In the genomic region with DNA sequence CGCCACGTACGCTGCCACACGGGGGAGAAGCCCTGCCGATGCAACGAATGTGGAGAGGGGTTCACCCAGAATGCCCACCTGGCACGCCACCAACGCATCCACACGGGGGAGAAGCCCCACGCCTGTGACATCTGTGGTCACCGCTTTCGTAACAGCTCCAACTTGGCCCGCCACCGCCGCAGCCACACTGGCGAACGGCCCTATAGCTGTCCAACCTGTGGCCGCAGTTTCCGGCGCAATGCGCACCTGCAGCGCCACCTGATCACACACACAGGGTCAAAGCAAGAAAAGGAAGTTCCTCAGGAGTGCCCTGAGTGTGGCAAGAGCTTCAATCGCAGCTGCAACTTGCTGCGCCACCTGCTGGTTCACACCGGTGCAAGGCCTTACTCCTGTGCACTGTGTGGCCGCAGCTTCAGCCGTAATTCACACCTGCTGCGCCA, we compare ENCODE assay signal across 9 mouse cellular contexts. TPM values are rescaled to one million over a fixed set of nuclear protein-coding genes. Genes with fewer than 3 reads are reported as not detected.
DNase-seq lines count a peak whose midpoint lies in the region; ATAC-seq and TF ChIP-seq lines count a peak whose summit lies in the region.
"Had no signal": no experiment of that assay in that cellular context is flagged by ENCODE, and none has a peak within 500 bp of the region (broad histone marks: within the 10 kb centered on the region; RNA-seq: fewer than 3 reads in every experiment).

No protein-coding gene starts in this region.

- H3K9ac ChIP-seq in hindbrain, embryonic 14.5 days: no peak overlapping the region
- H3K9ac ChIP-seq in hindbrain, embryonic 16.5 days (ENCODE audit: low read depth, low read length): no peak overlapping the region
- H3K9ac ChIP-seq in MEL (ENCODE audit: control insufficient read depth, low read depth, low read length, poor library complexity, severe bottlenecking): no peak overlapping the region
- no peak overlapping the region for H3K9ac ChIP-seq in heart, embryonic 15.5 days
- H3K9ac ChIP-seq in midbrain, postnatal 0 days (replicated peaks; ENCODE audit: low read length, poor library complexity, severe bottlenecking): no peak overlapping the region

- no peaks in the 10 kb centered on the region for H3K9me3 ChIP-seq in hindbrain, embryonic 14.5 days (ENCODE audit: control insufficient read depth, low read length)
- H3K9me3 ChIP-seq in hindbrain, embryonic 16.5 days (ENCODE audit: control insufficient read depth, low read length): no peaks in the 10 kb centered on the region
- H3K9me3 ChIP-seq in MEL (replicated peaks; ENCODE audit: insufficient read depth, low read length): no peaks in the 10 kb centered on the region
- H3K9me3 ChIP-seq in heart, embryonic 15.5 days (replicated peaks): no peaks in the 10 kb centered on the region
- H3K9me3 ChIP-seq in midbrain, postnatal 0 days (ENCODE audit: low read length): no peaks in the 10 kb centered on the region

- no peak for TF ChIP-seq EP300 in MEL (IDR thresholded peaks at IDR 0.05; ENCODE audit: low read depth in 1 of 2, low read length in 2 of 2)

- no peak overlapping the region for H3K27ac ChIP-seq in hindbrain, embryonic 14.5 days
- H3K27ac ChIP-seq in hindbrain, embryonic 16.5 days (ENCODE audit: low read depth, low read length): no peak overlapping the region
- no peak overlapping the region for H3K27ac ChIP-seq in MEL (ENCODE audit: control insufficient read depth, low read depth, low read length)
- H3K27ac ChIP-seq in heart, embryonic 15.5 days: no peak overlapping the region
- H3K27ac ChIP-seq in midbrain, postnatal 0 days (ENCODE audit: low read depth, low read length): no peak overlapping the region
- H3K27ac ChIP-seq: macrophage had no signal

- WGBS in hindbrain, embryonic 14.5 days: 88% methylated on average over 28 of the region's 28 CpGs
- WGBS in hindbrain, embryonic 16.5 days: 86% methylated on average over 28 of the region's 28 CpGs
- WGBS in heart, embryonic 15.5 days: 75% methylated on average over 28 of the region's 28 CpGs
- WGBS in large intestine, adult 2 months: 56% methylated on average over 28 of the region's 28 CpGs
- WGBS in midbrain, postnatal 0 days: 90% methylated on average over 28 of the region's 28 CpGs

- peak; percentile 41 for DNase-seq in hindbrain, embryonic 14.5 days (ENCODE audit: low spot score)
- DNase-seq in MEL (ENCODE audit: low read depth, low spot score): peak; percentile 77
- peak; percentile 85 for DNase-seq in cerebellum, postnatal 10 days
- DNase-seq in large intestine, adult 2 months (ENCODE audit: low read depth, low spot score): peak; percentile 46
- DNase-seq in midbrain, postnatal 0 days (ENCODE audit: low spot score): no peak
- peak; percentile 68 for DNase-seq in testis, postnatal 14 days (ENCODE audit: low spot score)

- H3K4me2 ChIP-seq in hindbrain, embryonic 14.5 days (replicated peaks): no peak overlapping the region
- no peak overlapping the region for H3K4me2 ChIP-seq in hindbrain, embryonic 16.5 days (ENCODE audit: low read length)
- H3K4me2 ChIP-seq in heart, embryonic 15.5 days: no peak overlapping the region
- no peak overlapping the region for H3K4me2 ChIP-seq in midbrain, postnatal 0 days (ENCODE audit: low read depth, low read length, poor library complexity, severe bottlenecking)

- H3K27me3 ChIP-seq in hindbrain, embryonic 14.5 days (ENCODE audit: control insufficient read depth, insufficient read depth, low read length): no peaks in the 10 kb centered on the region
- no peaks in the 10 kb centered on the region for H3K27me3 ChIP-seq in hindbrain, embryonic 16.5 days (replicated peaks; ENCODE audit: control insufficient read depth, insufficient read depth, low read length)
- H3K27me3 ChIP-seq in MEL (ENCODE audit: control insufficient read depth in 1 of 2, insufficient read depth in 2 of 2, low read length in 2 of 2): peaks cover 0 to 2% of the 10 kb centered on the region in 2 experiments; a peak in 1 of 4 replicates
- no peaks in the 10 kb centered on the region for H3K27me3 ChIP-seq in heart, embryonic 15.5 days
- no peaks in the 10 kb centered on the region for H3K27me3 ChIP-seq in midbrain, postnatal 0 days (ENCODE audit: insufficient read depth, low read length)

- no peaks in the 10 kb centered on the region for H3K36me3 ChIP-seq in hindbrain, embryonic 14.5 days (replicated peaks; ENCODE audit: control insufficient read depth, insufficient read depth)
- H3K36me3 ChIP-seq in hindbrain, embryonic 16.5 days (ENCODE audit: control insufficient read depth, insufficient read depth, low read length): no peaks in the 10 kb centered on the region
- no peaks in the 10 kb centered on the region for H3K36me3 ChIP-seq in MEL (ENCODE audit: control insufficient read depth in 1 of 2, insufficient read depth in 2 of 2, low read length in 2 of 2)
- no peaks in the 10 kb centered on the region for H3K36me3 ChIP-seq in heart, embryonic 15.5 days
- H3K36me3 ChIP-seq in midbrain, postnatal 0 days (ENCODE audit: insufficient read depth, low read length): no peaks in the 10 kb centered on the region

- peak; percentile 69 for TF ChIP-seq RAD21 in MEL (IDR thresholded peaks at IDR 0.05; ENCODE audit: low read depth, low read length)

- TF ChIP-seq POLR2A in MEL (IDR thresholded peaks at IDR 0.05; ENCODE audit: control insufficient read depth in 1 of 2, insufficient read depth in 1 of 2, low read depth in 1 of 2, low read length in 2 of 2, poor library complexity in 1 of 2): no peak

- no peak for ATAC-seq in hindbrain, embryonic 14.5 days (ENCODE audit: low FRiP score)
- no peak for ATAC-seq in hindbrain, embryonic 16.5 days
- ATAC-seq in heart, embryonic 15.5 days (replicated peaks; ENCODE audit: insufficient number of reproducible peaks, insufficient read depth, low FRiP score, low read depth): 0 out of 2 replicates have a peak, but pooled peaks have one; percentile 56
- ATAC-seq in midbrain, postnatal 0 days (ENCODE audit: low FRiP score): no peak; the same call in 1 of the 2 replicates

- no peaks in the 10 kb centered on the region for H3K4me1 ChIP-seq in hindbrain, embryonic 14.5 days (replicated peaks; ENCODE audit: control insufficient read depth, insufficient read depth, low read length)
- H3K4me1 ChIP-seq in hindbrain, embryonic 16.5 days (ENCODE audit: control insufficient read depth, insufficient read depth, low read depth, low read length): no peaks in the 10 kb centered on the region
- no peaks in the 10 kb centered on the region for H3K4me1 ChIP-seq in MEL (ENCODE audit: control insufficient read depth in 1 of 2, insufficient read depth in 2 of 2, low read length in 2 of 2)
- no peaks in the 10 kb centered on the region for H3K4me1 ChIP-seq in heart, embryonic 15.5 days (replicated peaks)
- H3K4me1 ChIP-seq in midbrain, postnatal 0 days (ENCODE audit: insufficient read depth, low read length): no peaks in the 10 kb centered on the region

- no peaks in the 10 kb centered on the region for H3K79me2 ChIP-seq in MEL (ENCODE audit: control insufficient read depth, insufficient read depth, low read length, poor library complexity)

- no peak overlapping the region for H3K4me3 ChIP-seq in hindbrain, embryonic 14.5 days (replicated peaks; ENCODE audit: low read length)
- H3K4me3 ChIP-seq in hindbrain, embryonic 16.5 days (ENCODE audit: low read length): no peak overlapping the region
- no peak overlapping the region for H3K4me3 ChIP-seq in MEL (ENCODE audit: control insufficient read depth in 1 of 2, insufficient read depth in 1 of 2, low read depth in 2 of 2, low read length in 2 of 2)
- no peak overlapping the region for H3K4me3 ChIP-seq in heart, embryonic 15.5 days
- H3K4me3 ChIP-seq in midbrain, postnatal 0 days (ENCODE audit: low read depth, low read length): no peak overlapping the region

- peak; percentile 87 to 91 (median 89) for TF ChIP-seq CTCF in MEL (IDR thresholded peaks at IDR 0.05 in 2 of 3, conservative IDR thresholded peaks at IDR 0.05 in 1 of 3; ENCODE audit: control insufficient read depth in 1 of 3, insufficient read depth in 1 of 3, low read depth in 2 of 3, low read length in 3 of 3, poor library complexity in 1 of 3, severe bottlenecking in 1 of 3)
- TF ChIP-seq CTCF in midbrain, postnatal 0 days (IDR thresholded peaks at IDR 0.05): peak; percentile 66

RNA-seq across cellular contexts. Expression of a gene that starts 9.7 kb away (rescaled TPM):
- 0.25 and 0.27 TPM in 2 replicates for polyA plus RNA-seq in hindbrain, embryonic 14.5 days (2014; fragmentation: Nextera tagmentation; extraction: Ambion mirVana)
- 0.20 and 0.25 TPM in 2 replicates for polyA plus RNA-seq in hindbrain, embryonic 16.5 days (2015; fragmentation: Nextera tagmentation; extraction: Ambion mirVana)
- not detected in 2 replicates for total RNA-seq in MEL (2012; rRNA removed)
- polyA plus RNA-seq in MEL (2012; ENCODE audit: insufficient read depth in 1 of 2, insufficient read length in 2 of 2, low read depth in 1 of 2, low replicate concordance in 2 of 2, missing spikeins in 1 of 2): under 1 TPM in 1 of 2 experiments, not detected in 1; 0.08 TPM
- polyA plus RNA-seq in heart, embryonic 15.5 days (2015; fragmentation: Nextera tagmentation; extraction: Ambion mirVana): 0.06 TPM in 1 of 2 replicates, not detected in the other
- not detected in 2 replicates for polyA plus RNA-seq in large intestine, adult 2 months (2012; rRNA removed)
- not detected in 2 replicates for total RNA-seq in midbrain, postnatal 0 days (2014; rRNA removed)
- not detected in 2 replicates for polyA plus RNA-seq in midbrain, postnatal 0 days (2015; fragmentation: Nextera tagmentation; extraction: Ambion mirVana)
- polyA plus RNA-seq: macrophage had no signal

RNA-seq across cellular contexts. Expression of a gene that starts 11.1 kb away (rescaled TPM):
- polyA plus RNA-seq in hindbrain, embryonic 14.5 days (2014; fragmentation: Nextera tagmentation; extraction: Ambion mirVana): 20.3 and 21.4 TPM in 2 replicates
- 26.4 and 29.1 TPM in 2 replicates for polyA plus RNA-seq in hindbrain, embryonic 16.5 days (2015; fragmentation: Nextera tagmentation; extraction: Ambion mirVana)
- total RNA-seq in MEL (2012; rRNA removed): 0.08 and 0.16 TPM in 2 replicates
- under 1 TPM in 1 of 2 experiments, not detected in 1; 0.38 TPM for polyA plus RNA-seq in MEL (2012; ENCODE audit: insufficient read depth in 1 of 2, insufficient read length in 2 of 2, low read depth in 1 of 2, low replicate concordance in 2 of 2, missing spikeins in 1 of 2)
- 6.7 and 8.3 TPM in 2 replicates for polyA plus RNA-seq in heart, embryonic 15.5 days (2015; fragmentation: Nextera tagmentation; extraction: Ambion mirVana)
- 4.4 and 5.5 TPM in 2 replicates for polyA plus RNA-seq in large intestine, adult 2 months (2012; rRNA removed)
- total RNA-seq in midbrain, postnatal 0 days (2014; rRNA removed): 36.2 and 48.2 TPM in 2 replicates
- polyA plus RNA-seq in midbrain, postnatal 0 days (2015; fragmentation: Nextera tagmentation; extraction: Ambion mirVana): 23.3 and 26.3 TPM in 2 replicates

RNA-seq across cellular contexts. Expression of a gene that starts 34.7 kb away (rescaled TPM):
- polyA plus RNA-seq in hindbrain, embryonic 14.5 days (2014; fragmentation: Nextera tagmentation; extraction: Ambion mirVana): 1.0 and 1.6 TPM in 2 replicates
- 1.2 and 1.5 TPM in 2 replicates for polyA plus RNA-seq in hindbrain, embryonic 16.5 days (2015; fragmentation: Nextera tagmentation; extraction: Ambion mirVana)
- total RNA-seq in MEL (2012; rRNA removed): 0.03 TPM in 1 of 2 replicates, not detected in the other
- under 1 TPM in 1 of 2 experiments, not detected in 1; 0.01 TPM for polyA plus RNA-seq in MEL (2012; ENCODE audit: insufficient read depth in 1 of 2, insufficient read length in 2 of 2, low read depth in 1 of 2, low replicate concordance in 2 of 2, missing spikeins in 1 of 2)
- polyA plus RNA-seq in heart, embryonic 15.5 days (2015; fragmentation: Nextera tagmentation; extraction: Ambion mirVana): 0.38 and 0.48 TPM in 2 replicates
- 0.41 and 0.67 TPM in 2 replicates for polyA plus RNA-seq in large intestine, adult 2 months (2012; rRNA removed)
- 0.33 and 0.66 TPM in 2 replicates for total RNA-seq in midbrain, postnatal 0 days (2014; rRNA removed)
- polyA plus RNA-seq in midbrain, postnatal 0 days (2015; fragmentation: Nextera tagmentation; extraction: Ambion mirVana): 0.98 and 1.0 TPM in 2 replicates

RNA-seq across cellular contexts. Expression of a gene that starts 46.3 kb away (rescaled TPM):
- polyA plus RNA-seq in hindbrain, embryonic 14.5 days (2014; fragmentation: Nextera tagmentation; extraction: Ambion mirVana): 15.4 and 15.6 TPM in 2 replicates
- 17.0 and 18.0 TPM in 2 replicates for polyA plus RNA-seq in hindbrain, embryonic 16.5 days (2015; fragmentation: Nextera tagmentation; extraction: Ambion mirVana)
- total RNA-seq in MEL (2012; rRNA removed): 3.4 and 3.8 TPM in 2 replicates
- polyA plus RNA-seq in MEL (2012; ENCODE audit: insufficient read depth in 1 of 2, insufficient read length in 2 of 2, low read depth in 1 of 2, low replicate concordance in 2 of 2, missing spikeins in 1 of 2): 1 to 10 TPM in 1 of 2 experiments, not detected in 1; 3.0 TPM
- polyA plus RNA-seq in heart, embryonic 15.5 days (2015; fragmentation: Nextera tagmentation; extraction: Ambion mirVana): 10.9 and 14.4 TPM in 2 replicates
- 10.6 and 11.2 TPM in 2 replicates for polyA plus RNA-seq in large intestine, adult 2 months (2012; rRNA removed)
- 16.9 and 21.7 TPM in 2 replicates for total RNA-seq in midbrain, postnatal 0 days (2014; rRNA removed)
- polyA plus RNA-seq in midbrain, postnatal 0 days (2015; fragmentation: Nextera tagmentation; extraction: Ambion mirVana): 10.0 and 10.7 TPM in 2 replicates

RNA-seq across cellular contexts. Expression of a gene that starts 49.9 kb away (rescaled TPM):
- 0.24 TPM in 1 of 2 replicates, not detected in the other for polyA plus RNA-seq in hindbrain, embryonic 14.5 days (2014; fragmentation: Nextera tagmentation; extraction: Ambion mirVana)
- 0.19 TPM in 1 of 2 replicates, not detected in the other for polyA plus RNA-seq in hindbrain, embryonic 16.5 days (2015; fragmentation: Nextera tagmentation; extraction: Ambion mirVana)
- total RNA-seq in MEL (2012; rRNA removed): 0.08 TPM in 1 of 2 replicates, not detected in the other
- polyA plus RNA-seq in MEL (2012; ENCODE audit: insufficient read depth in 1 of 2, insufficient read length in 2 of 2, low read depth in 1 of 2, low replicate concordance in 2 of 2, missing spikeins in 1 of 2): under 1 TPM in 1 of 2 experiments, not detected in 1; 0.17 TPM
- polyA plus RNA-seq in heart, embryonic 15.5 days (2015; fragmentation: Nextera tagmentation; extraction: Ambion mirVana): 0.35 and 0.39 TPM in 2 replicates
- polyA plus RNA-seq in large intestine, adult 2 months (2012; rRNA removed): 6.1 and 6.4 TPM in 2 replicates
- not detected in 2 replicates for total RNA-seq in midbrain, postnatal 0 days (2014; rRNA removed)
- polyA plus RNA-seq in midbrain, postnatal 0 days (2015; fragmentation: Nextera tagmentation; extraction: Ambion mirVana): 0.10 TPM in 1 of 2 replicates, not detected in the other
- polyA plus RNA-seq: macrophage had no signal
